Mouse (Mus musculus) adrenal gland, adult 2 months (tissue): ENCODE measurements around the gene Rbks. TPM values are rescaled to one million over a fixed set of nuclear protein-coding genes. Genes with fewer than 3 reads are reported as not detected.

Source experiments
- DNase-seq: peaks from one replicate; pipeline ENCODE4 v3.0.0; 2021
- microRNA-seq, 2 experiments: library from miRNA; unstranded; fragments of <30 nt; microRNA quantifications; one replicate each; pipeline ENCODE4 v1.2.0; 2021
- polyA plus RNA-seq: library from polyadenylated mRNA; depleted of rRNA; stranded (reverse); fragments of >200 nt; gene quantifications from 2 replicates; pipeline ENCODE4 v1.2.3, GENCODE M21; 2012; rRNA removed
- total RNA-seq, 2 experiments: library from RNA; stranded (reverse); gene quantifications; 2 replicates each; pipeline ENCODE4 v1.2.3; 2021

Rbks gene
- total and polyA plus RNA-seq, 3 experiments: 5.0 to 15.5 (median 10.3) TPM

DNA sequence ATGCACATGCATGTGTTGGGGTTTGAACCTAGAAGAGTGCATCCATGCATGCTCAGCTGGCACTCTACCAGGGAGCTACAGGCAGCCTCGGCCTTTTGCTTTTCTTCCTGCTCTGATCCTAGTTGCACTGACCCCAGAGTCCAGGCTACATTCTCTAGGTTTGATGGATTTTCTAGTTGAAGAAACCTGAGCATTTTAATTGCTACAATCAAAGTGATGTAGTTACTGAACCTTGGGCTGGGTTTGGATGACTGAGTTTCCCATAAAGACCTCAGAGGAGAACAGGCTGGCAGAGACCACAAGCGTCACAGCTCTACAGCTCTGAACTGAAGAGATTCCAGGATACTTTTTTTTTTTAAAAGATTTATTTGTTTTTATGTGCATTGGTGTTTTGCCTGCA, 114.2 kb downstream of the Rbks start:
- DNase-seq: no peak

GRCm38 (mm10) chr5:31581932-31582331, 115.5 kb downstream of the Rbks start:
- DNase-seq: no peak

- no peak for DNase-seq
Measured at GRCm38 (mm10) chr5:31581263-31581662, 116.2 kb downstream of the Rbks start.

GRCm38 (mm10) chr5:31576539-31576975, 120.9 kb downstream of the Rbks start:
- DNase-seq: peak; percentile 89

Small RNAs within 50 kb of the gene (microRNA-seq; reads per million reads assigned to microRNA genes)
- 0 reads per million in 2 experiments for gene Mir3473e

Other genes starting within 250 kb of the Rbks start
- 10 to 100 TPM; 14.2 to 22.2 TPM for gene Zfp512, start 245.2 kb downstream of the Rbks start, total RNA-seq
- gene Zfp512, start 245.2 kb downstream of the Rbks start, polyA plus RNA-seq: 4.9 and 5.1 TPM in 2 replicates
- gene 4930548H24Rik, start 211.9 kb downstream of the Rbks start, total RNA-seq: under 1 TPM in 1 of 2 experiments, not detected in 1; 0.14 TPM
- not detected in 2 replicates for gene 4930548H24Rik, start 211.9 kb downstream of the Rbks start, polyA plus RNA-seq
- 10 to 100 TPM; 28.6 to 36.3 TPM for gene Gpn1, start 202.9 kb downstream of the Rbks start, total RNA-seq
- gene Gpn1, start 202.9 kb downstream of the Rbks start, polyA plus RNA-seq: 38.4 and 48.8 TPM in 2 replicates
- 10 to 100 TPM; 27.9 to 31.2 TPM for gene Slc4a1ap, start 170.6 kb downstream of the Rbks start, total RNA-seq
- 13.9 and 16.4 TPM in 2 replicates for gene Slc4a1ap, start 170.6 kb downstream of the Rbks start, polyA plus RNA-seq
- gene Supt7l, start 169.8 kb downstream of the Rbks start, total RNA-seq: 10 to 100 TPM; 15.7 to 20.1 TPM
- gene Supt7l, start 169.8 kb downstream of the Rbks start, polyA plus RNA-seq: 11.7 and 13.0 TPM in 2 replicates
- gene Mrpl33, start 100.7 kb downstream of the Rbks start, total RNA-seq: 100 to 1,000 TPM; 294 to 325 TPM
- 21.1 and 31.6 TPM in 2 replicates for gene Mrpl33, start 100.7 kb downstream of the Rbks start, polyA plus RNA-seq
- 100 to 1,000 TPM in 1 of 2 experiments, 10 to 100 TPM in 1; 90.5 to 177 TPM for gene Babam2, start 57 bp upstream of the Rbks start, total RNA-seq
- gene Babam2, start 57 bp upstream of the Rbks start, polyA plus RNA-seq: 63.4 and 88.1 TPM in 2 replicates